Mouse (Mus musculus) large intestine, adult 2 months (tissue): ENCODE measurements around the gene Rbfox1. TPM values are rescaled to one million over a fixed set of nuclear protein-coding genes. Genes with fewer than 3 reads are reported as not detected.

Experiments used
- DNase-seq: peaks from one replicate; pipeline ENCODE4 v3.0.0-alpha.2; 2012; ENCODE audit warnings: low read depth, low spot score
- whole genome bisulfite sequencing: fragments of 180-500 bp; shearing (Covaris S2); methylation state at CpG from one replicate; pipeline ENCODE4 v1.1.7; 2018; 5-methylcytosine and 5-hydroxymethylcytosine counted together
- polyA plus RNA-seq: library from polyadenylated mRNA; depleted of rRNA; stranded (reverse); fragments of >200 nt; gene quantifications from 2 replicates; pipeline ENCODE4 v1.2.3, GENCODE M21; 2012

Rbfox1 gene
- polyA plus RNA-seq, 1 experiment = 0.22 TPM

DNA sequence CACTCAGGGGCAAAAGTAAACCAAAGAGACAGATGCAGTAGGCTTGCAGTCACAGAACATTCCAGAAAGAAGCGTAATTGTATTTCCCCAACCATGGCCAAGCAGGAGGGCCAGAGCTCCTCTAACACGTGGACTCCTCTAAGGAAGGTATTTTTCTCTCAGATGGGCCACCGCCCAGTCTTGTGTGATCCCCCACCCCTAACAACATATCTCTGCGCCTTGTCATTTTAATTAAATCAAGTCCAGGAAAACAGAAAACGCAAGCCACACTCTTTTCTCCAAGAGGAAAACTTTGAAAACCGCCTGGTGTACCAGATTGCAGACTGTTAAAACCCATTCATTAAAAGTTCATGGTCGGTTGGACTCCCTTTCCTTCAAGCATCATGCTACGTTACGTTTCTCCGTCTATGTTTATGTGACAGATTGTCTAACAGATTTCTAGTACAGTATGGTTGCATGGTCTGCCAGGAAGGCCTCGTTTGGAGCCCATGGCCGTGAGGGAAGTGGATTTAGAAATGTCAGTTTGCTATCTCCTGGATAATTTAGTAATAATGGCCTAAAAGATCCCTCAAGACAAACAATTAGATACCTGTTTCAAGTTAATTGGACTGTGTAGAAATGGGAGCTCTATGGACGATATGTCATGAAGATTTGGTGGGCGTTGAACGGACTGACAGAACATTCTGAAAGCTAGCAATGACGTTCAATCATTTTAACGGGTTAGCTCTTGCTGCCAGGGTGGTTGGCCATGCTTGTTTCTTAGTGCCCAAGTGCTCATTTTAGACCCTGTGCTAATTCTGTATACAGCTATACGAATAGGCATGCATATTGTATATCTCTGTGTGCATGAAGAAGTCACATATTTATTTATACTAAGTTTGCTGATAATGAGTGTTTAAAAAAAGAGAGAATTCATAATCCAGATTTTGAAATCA lies 425.9 kb downstream of the Rbfox1 start:
- DNase-seq = no peak
- 80% methylated on average over 18 of the region's 18 CpGs for WGBS

DNA sequence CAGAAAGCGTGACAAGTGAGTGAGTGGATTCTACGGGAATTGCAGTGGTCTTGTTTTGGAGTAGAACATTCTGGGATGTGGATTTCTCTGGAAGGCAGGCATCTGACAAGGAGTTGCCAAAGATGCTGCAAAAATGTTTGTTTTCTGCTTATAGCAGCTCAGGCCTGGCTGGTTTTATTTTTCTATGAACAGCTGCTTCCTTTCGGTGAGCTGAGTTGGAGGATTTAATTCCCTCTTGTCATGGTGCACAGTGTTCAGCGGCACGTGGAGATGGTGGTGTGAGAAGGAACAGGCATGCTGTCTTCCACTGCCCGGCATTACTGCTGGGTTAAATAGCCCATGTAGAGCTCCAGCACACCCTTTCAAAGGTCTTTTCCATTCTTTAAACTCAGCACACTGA lies 428.5 kb downstream of the Rbfox1 start:
- WGBS = 73% methylated on average over 6 of the region's 6 CpGs
- DNase-seq = no peak

DNA sequence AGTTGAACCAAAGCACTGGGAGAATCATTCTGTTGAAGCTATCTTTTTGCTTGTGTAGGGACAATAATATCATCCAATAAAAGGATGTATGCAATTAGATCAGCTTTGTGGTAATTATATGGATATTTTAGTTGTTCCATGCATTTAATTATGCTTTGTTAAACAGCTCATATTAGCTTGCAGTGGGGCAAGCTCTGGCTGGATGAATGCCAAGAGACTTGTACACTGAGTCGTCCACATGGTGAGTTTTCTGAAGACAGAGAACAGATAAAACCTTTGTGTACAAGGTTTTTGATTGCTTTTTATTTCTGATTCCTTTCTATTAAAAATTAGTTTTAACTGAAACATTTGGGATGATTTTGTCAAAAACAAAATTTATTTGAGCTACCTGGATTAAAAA lies 439.7 kb downstream of the Rbfox1 start:
- WGBS = 48% methylated on average over 1 of the region's 1 CpGs

DNA sequence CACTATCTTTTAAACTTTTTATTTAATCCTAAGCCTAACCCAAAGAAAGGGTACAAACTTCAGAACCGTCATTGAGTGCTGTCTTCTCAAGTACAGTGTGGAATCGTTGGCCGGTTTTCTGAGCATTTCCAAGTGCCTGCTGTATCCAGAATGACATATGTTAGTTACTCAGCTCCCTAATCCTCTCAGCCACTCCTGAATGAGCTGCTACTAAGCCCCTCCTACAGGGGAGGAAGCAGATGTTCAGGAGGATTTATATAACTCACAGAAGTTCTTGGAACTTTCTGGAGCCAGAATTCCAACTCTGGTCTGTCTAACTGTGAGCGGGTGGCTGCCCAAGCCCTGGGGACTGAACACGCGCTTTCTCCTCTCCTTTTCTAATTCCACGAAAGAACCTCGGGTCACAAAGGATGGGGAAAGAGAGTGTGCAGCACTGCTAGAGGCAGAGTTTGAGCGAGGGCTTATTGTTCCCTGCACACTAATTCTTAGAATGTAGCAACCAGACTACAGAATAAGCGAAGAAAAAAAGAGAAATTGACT lies 446.3 kb downstream of the Rbfox1 start:
- no peak for DNase-seq
- 66% methylated on average over 10 of the region's 10 CpGs for WGBS

More for the DNA sequence above, 439.7 kb downstream of the Rbfox1 start:
- DNase-seq = no peak

DNA sequence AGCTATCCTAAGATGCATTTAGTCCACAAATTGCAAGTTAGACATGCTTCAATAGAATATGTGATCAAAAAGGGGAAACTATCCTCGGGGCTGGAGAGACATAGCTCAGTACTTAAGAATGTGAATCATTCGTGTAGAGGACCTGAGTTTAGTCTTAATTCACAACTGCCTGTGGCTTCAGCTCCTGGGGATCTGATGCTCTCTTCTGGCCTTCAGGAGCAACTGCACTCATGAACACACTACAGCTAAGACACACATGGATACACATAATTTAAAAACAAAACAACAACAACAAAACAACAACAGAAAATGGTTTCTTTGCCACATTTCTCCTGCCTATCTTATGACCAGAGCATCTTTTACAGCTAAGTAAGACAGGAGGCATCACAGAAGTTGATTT lies 448.1 kb downstream of the Rbfox1 start:
- WGBS = 44% methylated on average over 2 of the region's 2 CpGs

DNA sequence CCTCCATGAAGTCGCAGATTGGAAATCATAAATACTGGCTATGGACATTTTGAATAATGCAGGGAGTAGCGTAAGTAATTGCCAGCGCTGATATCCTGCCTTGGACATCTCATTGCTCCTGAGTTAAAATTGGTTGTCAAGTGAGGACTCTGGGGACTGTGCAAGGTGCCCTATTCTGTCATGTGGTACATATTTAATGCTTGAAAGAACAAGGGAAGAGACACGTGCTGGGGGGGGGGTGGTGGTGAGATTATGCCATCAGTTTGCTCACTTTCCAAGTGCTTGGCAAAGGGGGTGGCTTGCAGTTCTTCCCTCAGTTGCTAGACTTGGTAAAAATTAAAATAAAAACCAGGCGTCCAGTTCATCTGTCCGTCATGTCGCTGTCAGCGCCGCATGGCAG lies 462.9 kb downstream of the Rbfox1 start:
- WGBS = 40% methylated on average over 9 of the region's 9 CpGs
- no peak for DNase-seq

More for the DNA sequence above, 448.1 kb downstream of the Rbfox1 start:
- no peak for DNase-seq

DNA sequence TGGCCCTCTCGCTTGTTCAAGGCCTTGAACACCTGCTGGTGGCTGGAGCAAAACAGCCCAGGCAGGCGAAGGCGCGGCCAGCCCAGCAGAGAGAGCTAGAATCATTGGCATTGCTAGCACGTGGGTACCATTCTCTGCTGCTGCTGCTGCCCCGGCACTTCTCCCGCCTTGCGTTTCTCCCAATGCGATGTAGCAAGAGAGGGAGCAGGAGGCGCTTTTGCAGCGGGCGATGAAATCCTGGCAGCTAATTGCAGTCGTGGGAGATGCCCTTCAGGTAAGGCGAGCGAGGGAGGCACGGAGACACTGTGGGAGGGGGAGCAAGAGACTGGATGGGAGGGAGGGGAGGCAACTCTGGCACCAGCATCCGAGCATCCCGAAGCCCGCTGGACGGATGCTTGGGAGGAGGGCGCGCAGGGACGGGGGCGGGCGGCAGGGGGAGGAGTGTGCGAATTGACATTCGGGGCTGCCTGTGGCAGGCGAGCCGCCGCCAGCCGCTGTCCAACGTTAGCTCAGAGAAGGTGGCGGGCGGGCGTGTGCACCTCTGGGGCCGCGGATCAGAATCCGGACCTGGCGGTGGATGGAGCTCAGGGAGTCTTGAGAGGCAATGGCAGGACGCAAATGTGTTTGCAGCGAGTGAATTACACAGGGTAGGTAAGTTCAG lies 463.6 kb downstream of the Rbfox1 start:
- 4% methylated on average over 41 of the region's 41 CpGs for WGBS
- no peak for DNase-seq

DNA sequence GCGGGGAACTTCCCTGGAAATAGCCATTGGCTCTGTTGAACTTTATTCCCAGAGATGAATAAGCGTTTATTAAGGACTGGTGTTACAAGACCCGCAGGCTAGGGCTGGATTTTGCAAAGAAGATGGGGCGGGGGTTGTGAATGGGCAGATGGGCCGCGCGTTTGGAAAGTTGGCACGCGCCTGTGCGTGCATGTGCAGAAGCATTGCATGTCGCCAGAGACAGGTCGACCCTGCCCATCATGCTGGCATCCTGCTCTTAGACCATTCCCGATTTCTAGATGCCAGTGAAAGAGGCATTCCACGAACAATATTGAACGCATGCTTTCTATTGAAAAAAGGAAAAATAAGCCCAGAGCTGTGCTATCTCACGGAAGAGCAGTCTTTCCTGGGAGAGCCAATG lies 464.2 kb downstream of the Rbfox1 start:
- 38% methylated on average over 16 of the region's 16 CpGs for WGBS
- DNase-seq = no peak

DNA sequence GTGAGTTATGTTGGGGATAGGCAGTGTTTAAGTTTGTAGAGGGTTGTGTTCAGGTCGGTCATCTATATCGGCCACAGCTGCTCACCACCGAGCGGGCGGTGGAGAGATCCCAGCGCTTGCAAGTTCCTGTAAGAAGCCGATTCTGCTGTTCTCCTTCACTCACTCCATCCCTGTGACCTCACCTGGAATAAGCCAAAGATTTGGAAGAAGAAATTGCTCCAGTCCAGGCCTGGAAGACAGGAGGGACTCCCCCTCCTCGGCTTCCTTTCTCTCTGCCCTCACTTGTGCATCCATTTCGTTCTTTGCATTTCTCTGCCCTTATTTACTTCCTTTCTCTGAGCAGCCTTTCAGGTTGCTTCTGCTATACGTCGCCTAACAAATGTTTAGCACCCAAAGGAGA lies 465.1 kb downstream of the Rbfox1 start:
- WGBS = 77% methylated on average over 11 of the region's 11 CpGs
- no peak for DNase-seq

DNA sequence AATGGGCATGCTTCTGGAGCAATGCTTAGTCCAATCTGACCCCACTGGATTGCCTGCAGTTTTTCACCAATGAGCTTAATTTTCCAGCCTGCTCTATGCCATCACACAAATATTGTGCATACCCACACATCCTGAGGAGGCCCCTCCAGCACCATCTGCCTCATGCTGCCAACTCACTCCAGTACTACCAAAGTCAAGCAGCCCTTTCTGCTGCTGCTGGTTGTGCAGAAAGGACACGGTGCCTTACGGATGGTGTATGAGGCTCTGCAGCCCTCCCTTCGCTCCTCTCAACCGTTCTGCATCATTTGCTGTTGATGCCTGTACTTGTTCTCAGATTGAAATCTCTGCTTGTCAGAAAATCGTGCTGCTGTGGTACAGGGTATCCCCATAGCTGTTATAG lies 468.0 kb downstream of the Rbfox1 start:
- DNase-seq = no peak
- WGBS = 69% methylated on average over 5 of the region's 5 CpGs

DNA sequence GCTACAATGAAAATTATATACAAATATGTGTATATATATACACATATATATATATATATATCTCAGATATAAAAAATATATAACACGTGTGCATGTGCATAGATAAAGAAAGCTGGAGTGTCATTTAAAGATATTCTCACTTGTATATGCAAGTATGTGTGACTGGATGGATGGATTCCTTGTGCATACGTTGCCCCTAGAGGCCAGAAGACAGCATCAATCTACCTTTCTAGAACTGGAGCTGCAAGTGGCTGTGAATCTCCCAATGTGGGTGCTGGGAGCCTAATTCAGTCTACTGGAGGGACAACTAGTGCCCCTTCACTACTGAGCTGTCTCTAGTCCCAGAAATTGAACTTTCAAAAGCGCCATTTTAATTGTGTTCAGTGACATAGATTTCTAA lies 471.8 kb downstream of the Rbfox1 start:
- 65% methylated on average over 3 of the region's 3 CpGs for WGBS

DNA sequence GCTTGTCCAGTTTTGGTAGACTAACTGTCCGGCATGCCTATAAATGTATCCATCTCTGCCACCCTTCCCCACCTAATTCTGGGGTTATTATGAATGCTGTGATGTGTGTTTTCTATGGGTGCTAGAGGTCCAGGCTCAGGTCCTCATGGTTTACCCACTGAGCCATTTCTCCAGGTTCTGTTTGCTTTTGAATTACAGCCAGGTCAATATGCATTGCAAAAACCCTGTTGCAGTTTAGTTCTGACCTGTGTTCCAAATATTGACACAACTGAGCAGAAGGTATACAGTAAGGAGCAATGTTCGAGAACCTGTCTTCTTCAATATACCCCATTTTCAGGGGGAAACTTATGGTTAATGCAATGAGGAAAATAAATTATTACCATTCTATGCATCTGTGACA lies 480.6 kb downstream of the Rbfox1 start:
- DNase-seq = no peak
- 76% methylated on average over 2 of the region's 2 CpGs for WGBS

More for the DNA sequence above, 471.8 kb downstream of the Rbfox1 start:
- DNase-seq = no peak

DNA sequence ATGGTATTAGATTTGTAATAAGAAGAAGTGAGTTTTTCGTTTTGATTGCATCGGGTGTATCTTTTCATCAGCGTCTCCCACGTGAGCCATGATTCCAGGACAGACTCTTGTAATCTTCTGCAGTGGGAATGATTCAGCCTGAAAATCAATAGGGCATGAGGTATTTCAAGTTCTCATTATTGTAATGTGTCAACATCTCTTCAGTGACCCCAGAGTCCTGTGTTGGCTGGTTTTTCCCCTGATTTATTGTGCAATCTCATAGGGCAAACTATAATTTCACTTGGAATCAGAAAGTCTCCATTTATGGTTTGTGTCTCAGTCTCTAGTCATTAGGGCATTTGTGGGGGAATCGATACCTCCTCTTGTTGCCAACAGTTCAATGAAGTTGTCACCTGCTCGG lies 481.5 kb downstream of the Rbfox1 start:
- 81% methylated on average over 6 of the region's 6 CpGs for WGBS
- DNase-seq = no peak

DNA sequence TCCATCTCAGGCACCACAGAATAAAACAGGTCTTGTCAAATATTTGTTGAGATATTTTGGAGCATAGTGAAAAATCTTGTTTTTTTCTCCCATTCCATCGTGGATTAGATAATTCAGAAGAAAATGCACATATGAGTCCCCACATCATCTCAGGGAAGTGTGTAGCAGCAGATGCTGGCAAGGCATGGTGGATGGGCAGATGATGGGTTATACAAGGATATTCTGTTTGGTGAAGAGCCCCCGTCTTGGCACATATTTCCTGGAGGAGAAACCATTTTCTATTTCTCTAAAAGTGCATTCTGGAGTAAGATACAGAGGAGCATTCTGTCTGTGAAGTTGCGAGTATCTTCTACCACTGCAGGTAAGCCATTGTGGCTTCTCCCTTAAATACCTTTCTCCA lies 495.8 kb downstream of the Rbfox1 start:
- no peak for DNase-seq
- WGBS = 80% methylated on average over 3 of the region's 3 CpGs

DNA sequence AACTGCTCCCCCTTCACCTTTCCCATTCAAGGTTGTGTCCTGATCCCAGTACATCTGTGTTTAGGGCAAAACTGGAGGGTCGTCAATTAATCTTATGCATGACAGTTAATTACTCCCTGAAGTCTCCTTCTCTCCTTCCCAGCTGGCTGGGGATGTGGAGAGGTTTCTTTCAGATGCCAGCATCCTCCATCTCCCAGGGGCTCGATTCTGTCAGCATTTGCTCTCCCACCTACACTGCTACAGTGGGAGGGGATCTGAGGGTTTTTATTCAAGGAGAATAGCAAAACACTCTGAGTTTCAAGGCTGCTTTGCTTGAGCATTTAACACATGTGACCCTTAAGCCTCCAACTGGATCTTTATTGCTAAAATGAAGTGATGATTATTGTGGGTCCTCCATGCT lies 496.4 kb downstream of the Rbfox1 start:
- no peak for DNase-seq
- 55% methylated on average over 2 of the region's 2 CpGs for WGBS

DNA sequence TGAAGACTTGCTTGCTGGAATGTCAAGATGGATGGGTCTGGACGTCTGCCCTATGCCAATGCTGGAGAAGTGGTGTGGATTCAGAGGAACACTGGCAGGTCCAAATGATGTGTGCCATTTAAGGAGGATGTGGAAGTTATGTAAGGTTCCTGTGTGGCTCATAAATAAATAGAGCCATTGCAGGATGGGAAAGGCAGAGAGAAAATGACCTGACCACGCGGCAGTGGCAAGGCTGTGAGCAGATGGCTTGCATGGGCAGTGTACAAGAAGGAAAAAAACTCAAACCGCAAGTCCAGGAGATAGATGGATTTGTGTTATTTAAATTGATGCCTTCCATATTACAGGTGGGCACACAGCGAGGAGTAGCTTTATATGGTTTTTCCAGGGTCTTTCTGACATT lies 497.6 kb downstream of the Rbfox1 start:
- 84% methylated on average over 5 of the region's 5 CpGs for WGBS
- no peak for DNase-seq

DNA sequence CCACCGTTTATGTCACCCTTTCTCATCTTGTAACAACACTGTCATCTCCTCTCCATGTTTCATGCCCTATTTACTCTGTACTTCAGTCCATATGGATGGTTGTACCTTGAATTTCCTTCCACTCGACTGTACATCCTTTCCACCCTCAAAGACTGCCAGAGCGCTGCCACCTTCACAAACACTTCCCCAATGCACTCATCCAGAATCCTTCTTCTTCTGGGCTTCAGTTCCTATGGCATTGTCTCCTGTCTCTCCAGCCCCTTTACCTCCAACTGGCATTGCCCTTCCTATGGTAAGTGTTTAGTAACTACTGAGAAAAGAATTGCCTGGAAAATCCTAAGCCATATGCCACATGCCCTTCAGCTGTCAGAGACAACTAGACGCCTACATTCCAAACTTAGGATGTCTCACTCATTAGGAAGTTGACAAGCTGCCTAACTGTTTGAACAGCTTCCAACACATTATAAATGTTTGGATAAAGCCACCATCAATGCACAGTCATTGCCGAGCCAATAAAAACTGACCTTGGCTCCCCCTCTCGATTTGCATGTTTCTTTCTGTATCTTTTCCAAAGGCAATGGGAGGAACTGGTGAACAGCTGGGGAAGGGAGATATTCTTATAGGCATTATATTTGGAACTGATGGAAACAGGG lies 505.2 kb downstream of the Rbfox1 start:
- 61% methylated on average over 6 of the region's 6 CpGs for WGBS
- DNase-seq = no peak

DNA sequence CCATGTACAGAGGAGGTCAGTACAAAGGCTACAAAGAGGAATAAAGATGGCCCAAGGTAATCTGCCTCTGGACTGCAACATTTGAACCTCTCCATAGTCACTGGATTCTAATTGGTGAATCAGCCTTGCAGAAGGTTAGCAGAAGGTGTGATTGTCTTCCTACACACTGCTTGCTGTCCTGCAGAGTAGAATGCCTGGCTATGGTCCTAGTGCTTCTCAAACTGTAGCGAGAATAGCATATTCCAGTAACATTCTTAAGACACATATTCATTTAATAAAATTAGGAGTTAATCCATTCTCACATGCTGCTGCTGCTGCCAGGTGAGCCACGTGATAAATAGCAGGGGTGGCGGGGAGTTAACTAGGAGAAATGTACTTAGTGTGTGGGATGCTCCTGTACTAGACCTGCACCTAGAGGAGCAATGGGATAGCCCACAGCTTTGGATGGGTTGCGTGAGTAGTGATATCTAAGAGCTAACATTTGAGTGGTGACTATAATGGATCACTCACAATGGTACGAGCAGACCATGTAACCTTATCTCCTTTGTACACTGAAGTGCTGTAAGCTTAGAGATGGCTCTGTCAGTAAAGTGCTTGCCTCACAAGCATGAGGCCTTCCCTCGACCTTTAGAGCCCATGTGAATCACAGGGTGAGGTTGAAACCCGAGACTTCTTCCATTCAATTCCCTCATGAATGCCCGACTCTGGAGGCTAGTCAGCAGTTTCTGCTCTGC lies 511.7 kb downstream of the Rbfox1 start:
- 63% methylated on average over 8 of the region's 8 CpGs for WGBS
- no peak for DNase-seq

DNA sequence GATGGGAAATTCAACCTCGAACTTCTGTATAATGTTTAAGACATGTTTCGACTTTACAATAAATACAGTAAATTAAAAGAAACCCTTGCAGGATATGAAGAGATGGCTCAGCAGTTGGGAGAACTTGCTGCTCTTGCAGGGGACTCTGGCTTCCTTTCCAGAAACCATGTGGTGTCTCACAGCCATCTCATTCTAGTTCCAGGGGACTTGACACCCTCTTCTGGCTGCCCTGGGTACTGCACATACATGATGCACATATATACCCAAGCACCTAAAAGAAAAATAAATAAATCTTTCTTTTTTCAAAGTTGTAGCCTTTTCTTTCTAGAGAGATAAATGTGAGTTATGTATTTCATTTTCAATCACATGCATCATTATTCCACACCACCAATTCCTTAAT lies 512.5 kb downstream of the Rbfox1 start:
- no peak for DNase-seq
- 87% methylated on average over 2 of the region's 2 CpGs for WGBS

DNA sequence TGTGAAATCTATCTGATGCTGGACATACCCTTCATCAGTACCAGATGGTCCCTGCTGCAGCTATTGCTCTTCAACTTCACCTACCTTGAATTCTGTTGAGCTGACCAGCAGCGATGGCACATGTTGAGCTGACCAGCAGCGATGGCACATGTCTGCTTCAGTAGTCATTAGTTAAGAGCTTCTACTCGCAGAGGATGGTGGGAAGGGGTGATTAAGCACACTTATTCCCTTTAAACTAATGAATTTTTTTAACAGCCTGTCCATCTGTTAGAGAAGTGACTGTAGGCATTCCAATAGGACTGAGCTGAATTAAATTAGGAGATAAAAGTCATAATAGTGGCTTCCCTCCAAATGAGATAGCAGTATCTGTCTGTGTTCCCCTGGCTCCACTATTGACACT lies 517.7 kb downstream of the Rbfox1 start:
- no peak for DNase-seq
- WGBS = 79% methylated on average over 3 of the region's 3 CpGs
